Mouse (Mus musculus) bone marrow, adult 2 months (tissue): ENCODE measurements around the gene 5730522E02Rik.

Source experiments
- CTCF ChIP-seq: fragments of 200-500 bp; IDR thresholded peaks from 2 replicates; pipeline ENCODE4 v1.5.1; 2011; ENCODE audit warnings: low read length, control low read depth; ENCODE audit not compliant: control insufficient read depth, insufficient read depth
- POLR2A ChIP-seq: fragments of 200-500 bp; IDR thresholded peaks from 2 replicates; pipeline ENCODE4 v1.6.1; 2011; ENCODE audit warnings: low read depth, mild to moderate bottlenecking, control low read depth, low read length, borderline replicate concordance; ENCODE audit not compliant: control insufficient read depth

GRCm38 (mm10) chr11:26073638-26074294 is 136.8 kb downstream of the 5730522E02Rik start:
- 0 out of 2 replicates have a peak, but pooled peaks have one; percentile 29 for TF ChIP-seq CTCF
- TF ChIP-seq POLR2A: no peak
